Mouse (Mus musculus) forebrain, embryonic 12.5 days (tissue): ENCODE measurements at regions not wholly inside any gene's neighbourhood (a gene's known extent, or its start where the extent isn't known, plus 50 kb on each side); places are given as distances from the start of the nearest gene placed in this dataset.
"Not testable (repeated sequence)": the region's sequence is repeated elsewhere in the genome, so short reads cannot be mapped to it uniquely, and the experiment has no call there.

ENCODE experiments used
- ATAC-seq: fragments of 200-750 bp; cut with Nextera tagmentation; 2 replicates; pipeline ENCODE4 v1.8.0; 2017; ENCODE audit warnings: moderate TSS enrichment; ENCODE audit not compliant: low FRiP score
- H3K27ac ChIP-seq: fragments of 300-500 bp; sonication (generic); 2 replicates; pipeline ENCODE4 v1.5.1; 2016; ENCODE audit warnings: mild to moderate bottlenecking
- H3K27me3 ChIP-seq: fragments of 300-500 bp; sonication (generic); 2 replicates; pipeline ENCODE4 v1.6.1; 2016; ENCODE audit warnings: mild to moderate bottlenecking
- H3K36me3 ChIP-seq: fragments of 300-500 bp; sonication (generic); replicated peaks from 2 replicates; pipeline ENCODE4 v1.6.1; 2016; ENCODE audit warnings: mild to moderate bottlenecking
- H3K4me1 ChIP-seq: fragments of 300-500 bp; sonication (generic); 2 replicates; pipeline ENCODE4 v1.6.1; 2016
- H3K4me2 ChIP-seq: fragments of 300-500 bp; sonication (generic); 2 replicates; pipeline ENCODE4 v1.6.1; 2016; ENCODE audit warnings: mild to moderate bottlenecking, moderate library complexity
- H3K4me3 ChIP-seq: fragments of 300-500 bp; sonication (generic); replicated peaks from 2 replicates; pipeline ENCODE4 v1.5.1; 2016; ENCODE audit warnings: mild to moderate bottlenecking
- H3K9ac ChIP-seq: fragments of 300-500 bp; sonication (generic); 2 replicates; pipeline ENCODE4 v1.6.1; 2016; ENCODE audit warnings: mild to moderate bottlenecking
- H3K9me3 ChIP-seq: fragments of 300-500 bp; sonication (generic); 2 replicates; pipeline ENCODE4 v1.6.1; 2016
- WGBS: fragments of 180-500 bp; shearing (Covaris S2); methylation state at CpG from one replicate; pipeline ENCODE4 v1.1.7; 2016; 5-methylcytosine and 5-hydroxymethylcytosine counted together

DNA sequence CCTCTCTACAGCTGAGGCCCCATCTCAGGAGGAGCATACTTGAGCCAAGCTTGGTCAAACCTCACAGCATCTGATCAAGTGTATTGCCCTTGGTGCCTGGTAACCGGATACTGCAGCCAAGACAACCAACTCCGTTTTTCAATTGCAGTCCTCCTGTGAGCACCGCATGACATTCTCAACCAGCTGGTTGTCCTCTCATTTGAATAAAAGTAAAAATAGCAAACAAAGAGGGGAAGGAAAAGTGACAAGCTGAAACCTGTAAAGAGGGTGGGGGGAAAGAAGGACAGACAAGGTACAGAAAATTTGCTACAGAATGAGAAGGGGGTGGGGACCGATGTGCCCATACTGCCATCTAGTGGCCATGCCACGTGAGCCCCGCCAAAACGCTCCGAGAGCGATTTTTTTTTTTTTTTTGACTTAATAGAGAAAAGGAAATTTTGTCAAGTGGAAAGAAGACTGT lies 314.0 kb downstream of the Zpld1 start:
- Histone ChIP-seq H3K4me3 (peak overlapping the region; percentile 10; the same call in 1 of the 2 replicates), H3K27ac (no peak overlapping the region)

DNA sequence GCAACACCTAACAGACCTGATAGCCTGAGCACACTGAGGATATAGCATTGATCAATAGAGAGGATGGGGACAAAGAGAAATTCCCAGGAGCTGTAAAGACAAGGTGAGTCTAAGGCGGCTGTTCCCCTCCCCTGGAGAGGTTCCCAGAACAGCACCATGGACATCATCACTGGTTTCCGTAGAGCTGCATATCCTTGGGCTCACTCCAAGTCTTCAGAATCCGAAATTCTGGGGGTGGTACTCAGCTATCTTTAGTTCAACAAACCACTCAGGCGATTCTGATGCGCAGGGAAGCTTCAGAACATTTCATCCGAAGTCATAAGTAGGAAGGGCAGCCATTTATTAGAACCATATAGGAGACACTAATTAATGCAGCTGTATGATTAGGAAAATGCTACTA lies 327.4 kb downstream of the Zpld1 start:
- Histone ChIP-seq H3K4me1 (no peaks in the 10 kb centered on the region), H3K27ac (no peak overlapping the region), H3K36me3 (no peaks in the 10 kb centered on the region), H3K4me3 (no peak overlapping the region), H3K9ac (no peak overlapping the region), H3K27me3 (no peaks in the 10 kb centered on the region), H3K9me3 (no peaks in the 10 kb centered on the region), H3K4me2 (no peak overlapping the region)
- WGBS = 85% methylated on average over 6 of the region's 6 CpGs
- ATAC-seq = no peak

More for the DNA sequence above, 314.0 kb downstream of the Zpld1 start:
- H3K9me3 ChIP-seq = no peaks in the 10 kb centered on the region
- H3K4me2 ChIP-seq = peak overlapping the region; percentile 41
- peak; percentile 83 for ATAC-seq
- 3% methylated on average over 9 of the region's 9 CpGs for WGBS
- H3K27me3 ChIP-seq = 0 out of 2 replicates have a peak, but pooled peaks cover 3% of the 10 kb centered on the region
- peaks cover 3% of the 10 kb centered on the region; the same call in 1 of the 2 replicates for H3K4me1 ChIP-seq
- no peaks in the 10 kb centered on the region for H3K36me3 ChIP-seq
- H3K9ac ChIP-seq = no peak overlapping the region

GRCm38 (mm10) chr16:54943808-54944315 lies 353.9 kb downstream of the Zpld1 start:
- no peak overlapping the region for H3K9ac ChIP-seq
- no peaks in the 10 kb centered on the region for H3K9me3 ChIP-seq
- H3K27me3 ChIP-seq = no peaks in the 10 kb centered on the region
- 59% methylated on average over 7 of the region's 7 CpGs for WGBS
- no peak overlapping the region for H3K4me2 ChIP-seq
- no peak for ATAC-seq
- no peak overlapping the region for H3K4me3 ChIP-seq
- H3K27ac ChIP-seq = no peak overlapping the region
- no peaks in the 10 kb centered on the region; the same call in 1 of the 2 replicates for H3K4me1 ChIP-seq
- H3K36me3 ChIP-seq = no peaks in the 10 kb centered on the region

DNA sequence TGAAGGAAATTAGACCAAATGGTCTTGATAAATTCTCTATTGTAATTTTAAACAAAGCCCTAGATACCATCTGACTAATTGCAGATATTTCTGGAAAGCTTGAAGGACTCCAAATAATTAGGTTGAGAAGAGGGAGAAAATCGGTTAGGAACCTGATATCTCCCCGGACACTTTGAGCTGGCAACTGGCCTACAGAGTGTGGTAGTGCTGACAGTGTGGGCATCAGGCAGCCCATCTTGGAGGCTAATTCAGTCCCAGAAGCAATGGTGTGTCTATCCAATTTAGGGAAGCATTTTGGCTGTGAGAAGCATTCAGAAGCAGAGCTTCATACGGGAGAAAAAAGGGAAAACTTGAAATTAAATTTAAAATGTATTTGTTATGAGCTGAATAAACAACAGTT lies 369.5 kb downstream of the Zpld1 start:
- H3K4me3 ChIP-seq = no peak overlapping the region
- no peaks in the 10 kb centered on the region for H3K36me3 ChIP-seq
- H3K4me1 ChIP-seq = no peaks in the 10 kb centered on the region
- 0 out of 2 replicates have a peak, but pooled peaks cover 7% of the 10 kb centered on the region for H3K9me3 ChIP-seq
- H3K27ac ChIP-seq = no peak overlapping the region
- H3K27me3 ChIP-seq = no peaks in the 10 kb centered on the region
- no peak overlapping the region for H3K9ac ChIP-seq
- no peak overlapping the region for H3K4me2 ChIP-seq
- no peak for ATAC-seq
- WGBS = 83% methylated on average over 3 of the region's 3 CpGs

DNA sequence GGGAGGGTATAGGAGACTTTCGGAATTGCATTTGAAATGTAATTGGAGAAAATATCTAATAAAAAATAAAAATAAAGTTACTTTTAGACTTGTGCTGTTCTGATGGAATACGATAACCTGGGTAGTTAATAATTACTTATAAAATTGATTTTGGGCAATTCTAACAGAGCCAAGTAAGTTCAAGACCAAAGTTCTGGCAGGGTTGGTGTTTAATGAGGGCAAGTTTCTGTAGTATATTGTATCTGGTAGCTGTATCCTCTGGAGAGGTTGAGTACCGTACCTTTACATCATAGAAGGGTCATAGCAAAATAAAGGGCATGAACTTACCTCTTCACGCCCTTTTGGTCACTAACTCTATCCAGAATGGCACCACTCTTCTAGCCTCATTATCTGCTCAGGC lies 394.9 kb downstream of the Zpld1 start:
- no peak overlapping the region for H3K27ac ChIP-seq
- H3K4me2 ChIP-seq = no peak overlapping the region
- no peaks in the 10 kb centered on the region for H3K4me1 ChIP-seq
- H3K27me3 ChIP-seq = no peaks in the 10 kb centered on the region
- no peaks in the 10 kb centered on the region for H3K9me3 ChIP-seq
- no peak overlapping the region for H3K9ac ChIP-seq
- no peak overlapping the region for H3K4me3 ChIP-seq
- 91% methylated on average over 4 of the region's 4 CpGs for WGBS
- ATAC-seq = no peak
- no peaks in the 10 kb centered on the region for H3K36me3 ChIP-seq

DNA sequence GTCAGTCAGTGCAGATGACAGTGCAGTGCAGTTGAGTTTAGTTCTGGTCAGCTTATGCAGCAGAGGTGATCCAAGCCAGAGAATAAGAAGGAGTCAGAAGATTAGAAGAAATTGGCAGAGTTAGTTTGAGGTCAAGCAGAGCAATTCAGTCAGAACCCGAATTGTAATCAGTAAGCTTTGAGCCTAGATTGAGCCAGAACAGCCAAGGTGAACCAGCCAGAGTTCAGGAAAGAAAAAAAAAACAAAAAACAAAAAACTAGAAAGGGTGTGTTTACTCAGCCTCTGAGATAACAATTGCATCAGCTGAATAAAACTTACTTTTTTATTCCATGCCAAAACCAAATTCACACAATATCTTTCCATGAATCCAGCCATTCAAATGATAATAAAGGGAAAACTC lies 396.3 kb downstream of the Zpld1 start:
- H3K4me2 ChIP-seq = no peak overlapping the region
- H3K9me3 ChIP-seq = no peaks in the 10 kb centered on the region
- H3K4me3 ChIP-seq = no peak overlapping the region
- no peak overlapping the region for H3K27ac ChIP-seq
- no peak overlapping the region for H3K9ac ChIP-seq
- no peaks in the 10 kb centered on the region for H3K36me3 ChIP-seq
- H3K27me3 ChIP-seq = no peaks in the 10 kb centered on the region
- no peaks in the 10 kb centered on the region for H3K4me1 ChIP-seq
- ATAC-seq = no peak
- WGBS = 72% methylated on average over 1 of the region's 1 CpGs

DNA sequence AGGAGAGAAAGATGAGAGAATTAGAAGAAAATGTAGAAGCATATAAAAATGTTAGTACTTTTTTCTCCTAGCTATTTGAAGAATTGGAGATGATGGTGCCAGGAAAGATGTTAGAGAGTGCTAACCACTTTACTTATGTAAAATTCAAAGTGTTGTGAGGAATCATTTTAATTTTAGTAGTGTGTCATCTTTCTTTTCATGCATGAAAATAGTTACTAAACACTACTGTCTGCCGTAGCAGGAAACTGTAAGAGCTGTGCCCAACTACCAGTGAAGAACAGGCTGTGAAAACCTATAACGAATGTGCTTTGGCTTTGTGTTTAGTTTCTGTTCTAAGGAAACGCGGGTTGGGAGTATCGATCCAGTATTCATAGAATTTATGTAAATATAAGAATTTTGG lies 403.1 kb downstream of the Zpld1 start:
- H3K9me3 ChIP-seq = no peaks in the 10 kb centered on the region
- H3K4me1 ChIP-seq = no peaks in the 10 kb centered on the region
- H3K4me2 ChIP-seq = no peak overlapping the region
- WGBS = 89% methylated on average over 5 of the region's 5 CpGs
- H3K4me3 ChIP-seq = no peak overlapping the region
- no peaks in the 10 kb centered on the region for H3K36me3 ChIP-seq
- no peak for ATAC-seq
- no peaks in the 10 kb centered on the region for H3K27me3 ChIP-seq
- no peak overlapping the region for H3K9ac ChIP-seq
- H3K27ac ChIP-seq = no peak overlapping the region

GRCm38 (mm10) chr16:54857369-54857768 lies 440.4 kb downstream of the Zpld1 start:
- peak; percentile 71; the same call in 1 of the 2 replicates for ATAC-seq
- peaks cover 4% of the 10 kb centered on the region for H3K4me1 ChIP-seq
- no peaks in the 10 kb centered on the region for H3K36me3 ChIP-seq

GRCm38 (mm10) chr16:54842996-54843395 lies 454.8 kb downstream of the Zpld1 start:
- not testable (repeated sequence) for H3K36me3 ChIP-seq, H3K4me2 ChIP-seq, ATAC-seq, H3K27me3 ChIP-seq, H3K27ac ChIP-seq, H3K9me3 ChIP-seq, H3K9ac ChIP-seq, H3K4me3 ChIP-seq, H3K4me1 ChIP-seq
- 97% methylated on average over 3 of the region's 4 CpGs for WGBS

More at GRCm38 (mm10) chr16:54857369-54857768, 440.4 kb downstream of the Zpld1 start:
- no peaks in the 10 kb centered on the region for H3K9me3 ChIP-seq
- no peak overlapping the region for H3K4me3 ChIP-seq
- H3K4me2 ChIP-seq = no peak overlapping the region
- H3K9ac ChIP-seq = no peak overlapping the region
- no peaks in the 10 kb centered on the region for H3K27me3 ChIP-seq
- no peak overlapping the region for H3K27ac ChIP-seq
